Mouse (Mus musculus) E14TG2a.4 (cell line): ENCODE measurements at regions not wholly inside any gene's neighbourhood (a gene's known extent, or its start where the extent isn't known, plus 50 kb on each side); places are given as distances from the start of the nearest gene placed in this dataset.

Source experiments
- CTCF ChIP-seq: conservative IDR thresholded peaks from 2 replicates; pipeline ENCODE4 v1.5.1; 2014; ENCODE audit warnings: low read length
- POU5F1 ChIP-seq: IDR thresholded peaks from 2 replicates; pipeline ENCODE4 v1.6.1; 2014; ENCODE audit warnings: low read length, borderline replicate concordance

GRCm38 (mm10) chr12:12643247-12643963 lies 298.3 kb downstream of the Mycn start:
- TF ChIP-seq CTCF (no peak), POU5F1 (no peak)
